Mouse (Mus musculus) cerebellum, adult 2 months (tissue): ENCODE measurements around the gene Tmco4.

Experiments used
- CTCF ChIP-seq: fragments of 200-500 bp; IDR thresholded peaks from 2 replicates; pipeline ENCODE4 v1.5.1; 2011; ENCODE audit warnings: low read depth, mild to moderate bottlenecking, control low read depth, low read length, moderate library complexity, borderline replicate concordance; ENCODE audit not compliant: insufficient read depth
- POLR2A ChIP-seq: fragments of 200-500 bp; IDR thresholded peaks from 2 replicates; pipeline ENCODE4 v1.6.1; 2011; ENCODE audit warnings: low read length, control low read depth, borderline replicate concordance; ENCODE audit not compliant: insufficient read depth

DNA sequence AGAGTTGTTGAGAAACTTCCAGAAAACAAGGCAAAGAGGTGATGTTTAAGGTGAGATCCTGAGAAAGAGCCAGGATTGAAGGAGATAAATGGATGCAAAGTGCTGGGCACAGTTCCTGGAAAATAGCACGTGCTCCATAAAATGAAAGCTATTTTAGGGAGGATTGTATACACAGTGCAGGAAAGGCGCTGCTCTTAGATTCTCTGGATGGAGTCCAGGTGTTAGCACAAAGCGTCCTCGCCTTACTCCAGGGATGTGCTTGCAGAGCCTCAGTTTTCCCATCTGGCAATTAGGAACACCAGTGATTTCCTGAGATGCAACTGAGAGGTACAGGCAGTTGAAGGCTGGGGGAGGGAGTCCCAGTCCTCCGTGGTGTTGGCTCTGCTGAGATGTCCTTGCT is 123.5 kb downstream of the Tmco4 start:
- no peak for TF ChIP-seq CTCF
- TF ChIP-seq POLR2A, result no peak
